Mouse (Mus musculus): Measurements from ENCODE around the gene Macf1.
A peak's percentile ranks its signal among the peaks of the same experiment; 100 is the strongest.

Gene Macf1

DNA sequence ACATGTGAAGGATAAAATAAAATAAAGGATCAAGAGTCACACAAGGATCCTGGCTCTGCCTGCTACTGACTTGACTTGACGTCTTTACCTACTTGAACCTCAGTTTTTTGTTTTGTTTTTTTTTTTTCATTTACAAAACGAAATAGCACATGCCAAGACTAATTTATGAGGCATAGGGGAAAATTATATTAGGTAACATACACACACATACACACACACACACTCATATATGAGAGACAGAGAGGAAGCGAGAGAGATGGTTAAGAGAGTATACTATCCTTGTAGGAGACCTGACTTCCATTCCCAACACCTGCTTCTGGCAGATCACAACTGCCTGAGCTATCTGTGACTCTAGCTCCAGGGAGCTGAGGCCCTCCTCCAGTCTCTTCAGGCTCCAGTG lies at the start of gene Macf1:
Gene Macf1 (minus strand): TSS at position 101 of the 400 bp plus-strand sequence.
- no peak for DNase-seq

DNA sequence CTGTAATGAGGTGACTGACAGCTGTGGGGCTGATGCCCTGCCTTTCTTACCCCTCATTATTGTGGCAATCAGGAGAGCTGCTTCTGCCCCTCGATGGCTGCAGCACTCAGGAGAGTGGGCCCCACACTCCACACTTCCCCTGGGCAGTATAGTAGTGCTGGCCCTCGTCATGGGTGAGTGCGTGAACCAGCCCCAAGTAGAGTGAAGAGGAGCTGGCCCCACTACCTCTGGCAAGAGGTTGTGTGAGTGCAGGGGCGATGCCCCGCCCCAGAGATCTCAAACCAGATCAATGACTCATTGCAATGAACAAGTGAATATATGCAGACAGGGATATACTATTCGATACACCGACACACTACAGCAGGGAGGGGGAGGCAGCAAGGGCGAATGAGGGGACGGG lies 49.4 kb upstream of the Macf1 start:
- no peak for DNase-seq

DNA sequence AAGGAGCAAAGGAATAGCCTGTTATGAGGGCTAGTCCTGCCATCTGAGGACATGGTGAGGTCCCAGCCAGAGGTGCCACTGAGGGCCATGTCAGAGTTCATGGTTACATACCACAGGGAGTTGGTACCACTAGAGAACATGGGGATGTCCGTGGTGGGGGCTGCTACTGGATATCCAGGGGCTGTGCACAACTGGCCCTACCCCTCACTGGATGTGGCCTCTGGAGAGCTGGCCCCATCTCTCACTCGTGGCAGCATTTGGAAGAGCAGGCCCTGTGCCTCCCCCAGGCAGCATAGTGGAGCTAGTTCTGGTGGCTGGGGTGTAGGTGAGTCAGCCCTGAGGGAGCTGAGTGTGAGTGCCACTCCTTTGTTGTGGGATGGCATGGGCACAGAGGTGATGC lies 48.8 kb upstream of the Macf1 start:
- no peak for DNase-seq

DNA sequence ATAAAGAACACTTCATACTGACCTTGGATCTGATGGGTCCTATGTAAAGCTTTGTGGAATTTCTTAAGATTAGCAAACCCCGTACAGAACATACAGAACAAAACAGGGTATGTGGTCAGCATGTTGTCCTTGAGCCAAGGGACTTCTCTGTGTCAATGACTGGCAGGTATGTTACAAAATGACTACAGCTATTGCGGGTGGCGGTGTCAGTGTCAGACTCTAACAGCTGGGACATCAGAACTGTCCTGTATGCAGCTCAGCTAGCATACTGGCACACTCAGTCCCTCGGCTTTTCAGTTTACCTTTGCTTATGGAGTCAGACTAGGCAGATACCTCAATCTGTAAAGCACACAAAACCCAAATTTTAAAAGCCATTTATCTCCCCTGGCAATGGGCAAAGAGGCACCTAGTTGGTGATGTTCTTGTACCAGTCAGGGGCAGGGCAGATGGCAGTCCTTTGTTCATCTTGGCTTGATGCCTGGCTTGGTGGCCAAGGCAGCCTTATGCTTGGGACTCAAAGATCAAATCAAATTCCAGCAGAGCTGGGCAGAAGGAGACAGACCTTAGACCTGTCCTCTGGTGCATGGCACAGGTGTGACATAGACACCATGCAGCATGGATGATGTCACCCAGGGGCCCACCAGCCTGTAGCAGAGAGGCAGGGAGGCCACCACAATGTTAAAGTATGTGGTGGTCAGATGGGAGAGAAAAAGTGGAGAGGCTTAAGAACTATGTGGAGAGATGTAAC lies 48.2 kb upstream of the Macf1 start:
- DNase-seq: no peak

DNA sequence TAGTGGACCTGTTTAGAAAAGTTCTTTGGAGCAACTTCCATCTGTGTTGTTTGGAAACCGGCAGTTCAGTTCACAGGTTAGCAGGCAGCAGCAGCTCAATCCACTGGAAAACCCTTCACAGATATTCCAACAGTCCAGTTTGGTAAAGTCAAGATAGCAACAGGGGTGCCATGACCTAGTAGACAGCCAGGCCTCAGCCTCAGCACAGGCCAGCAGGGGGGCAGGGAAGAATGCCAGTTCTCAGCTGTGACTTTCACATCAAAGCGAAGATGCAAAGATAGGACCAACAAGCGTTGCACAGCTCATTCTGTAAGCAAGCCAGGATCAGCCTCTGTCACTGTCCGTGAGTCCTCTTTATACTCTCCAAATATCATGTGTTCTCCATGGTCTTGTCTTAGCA lies 37.6 kb upstream of the Macf1 start:
- DNase-seq: no peak

DNA sequence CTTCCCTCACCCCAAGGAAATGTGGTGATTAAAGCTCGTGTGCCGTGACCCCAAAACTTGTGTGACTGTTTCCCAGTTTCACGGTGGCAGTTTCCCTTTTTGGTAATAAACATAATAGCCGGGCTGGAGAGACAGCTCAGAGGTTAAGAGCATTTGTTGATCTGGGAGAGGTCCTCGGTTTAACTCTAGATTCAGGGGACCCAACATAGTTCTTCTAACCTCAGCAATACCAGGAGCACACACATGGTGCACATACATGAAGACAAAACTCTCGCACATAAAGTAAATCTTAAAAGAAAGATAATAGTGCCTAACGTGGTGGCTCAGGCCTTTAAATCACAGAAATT lies 34.2 kb upstream of the Macf1 start:
- no peak for DNase-seq

DNA sequence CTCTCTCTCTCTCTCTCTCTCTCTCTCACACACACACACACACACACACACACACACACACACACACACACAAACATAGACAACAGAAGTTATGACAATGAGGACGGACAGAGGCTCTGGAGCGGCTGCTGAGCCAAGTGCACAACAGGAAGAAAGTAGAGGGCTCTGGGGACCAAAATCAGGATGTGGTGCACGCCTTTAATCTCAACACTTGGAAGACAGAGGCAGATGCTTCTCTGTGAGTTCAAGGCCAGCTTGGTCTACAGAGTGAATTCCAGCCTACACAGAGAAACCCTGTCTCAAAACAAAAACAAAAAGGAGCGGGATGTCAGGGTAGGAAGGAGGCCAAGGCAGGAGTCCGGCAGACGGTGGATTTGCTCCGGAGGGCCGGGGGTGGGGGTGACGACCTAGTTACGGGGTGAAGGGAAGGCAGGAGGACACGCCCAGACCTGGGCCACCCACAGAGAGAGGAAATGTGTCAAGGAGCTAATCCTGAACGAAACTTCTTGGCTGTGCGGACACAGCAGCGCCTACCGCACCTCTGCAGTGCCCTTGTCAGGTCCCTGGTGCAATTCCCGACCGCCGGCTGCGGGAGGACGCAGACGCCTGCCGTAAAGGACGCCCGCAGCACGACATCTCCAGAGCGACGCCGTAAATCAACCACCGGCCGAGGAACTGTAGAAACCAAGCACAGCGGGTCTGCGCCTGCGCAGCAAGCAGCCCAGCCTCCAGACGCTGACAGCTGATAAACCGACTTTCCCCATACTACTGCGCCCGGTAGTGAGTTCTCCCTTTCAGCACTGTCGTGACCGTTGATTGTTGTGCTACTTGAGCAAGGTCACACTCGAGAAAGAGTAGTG lies 33.6 kb upstream of the Macf1 start, which contains the start of gene Ndufs5:
Gene Ndufs5 (minus strand): TSS at position 629 of the 860 bp plus-strand sequence.
- peak; percentile 90 for DNase-seq

DNA sequence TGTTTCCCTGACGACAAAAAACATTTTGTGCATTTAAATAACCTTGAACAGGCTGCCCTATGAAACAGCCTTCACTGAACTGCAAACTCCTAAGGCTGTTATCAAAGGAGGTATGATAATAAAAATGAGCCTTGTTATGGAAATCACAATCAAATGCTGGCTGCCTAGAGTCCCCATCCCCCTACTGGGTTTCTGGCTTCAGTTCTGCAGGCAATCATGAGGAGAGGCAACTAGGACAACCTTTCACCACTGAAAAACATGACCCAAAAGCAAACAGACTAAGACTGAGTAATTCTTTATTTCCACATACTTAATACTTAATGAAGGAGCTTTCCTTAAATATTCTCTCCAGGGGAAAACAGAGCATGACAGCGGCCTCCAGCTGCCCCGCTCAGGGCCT lies 28.3 kb upstream of the Macf1 start:
- DNase-seq: no peak

DNA sequence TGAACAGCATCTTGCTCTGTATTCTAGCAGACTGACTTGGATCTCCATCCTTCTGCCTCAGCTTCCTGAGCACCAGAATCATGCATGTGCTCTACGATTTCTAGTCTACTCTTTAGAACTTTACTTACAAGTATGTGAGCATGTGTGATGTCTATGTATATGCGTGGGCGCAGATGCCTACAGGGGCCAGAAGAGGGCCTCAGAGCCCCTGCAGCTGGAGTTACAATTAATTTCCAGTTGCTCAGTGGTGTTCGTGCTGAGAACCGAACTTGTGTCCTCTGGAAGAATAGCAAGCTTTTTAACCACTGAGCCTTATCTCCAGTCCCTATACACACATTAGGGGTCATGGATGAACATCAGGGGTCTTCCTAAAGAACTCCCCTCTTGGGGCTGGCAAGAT lies 23.2 kb upstream of the Macf1 start:
- no peak for DNase-seq

DNA sequence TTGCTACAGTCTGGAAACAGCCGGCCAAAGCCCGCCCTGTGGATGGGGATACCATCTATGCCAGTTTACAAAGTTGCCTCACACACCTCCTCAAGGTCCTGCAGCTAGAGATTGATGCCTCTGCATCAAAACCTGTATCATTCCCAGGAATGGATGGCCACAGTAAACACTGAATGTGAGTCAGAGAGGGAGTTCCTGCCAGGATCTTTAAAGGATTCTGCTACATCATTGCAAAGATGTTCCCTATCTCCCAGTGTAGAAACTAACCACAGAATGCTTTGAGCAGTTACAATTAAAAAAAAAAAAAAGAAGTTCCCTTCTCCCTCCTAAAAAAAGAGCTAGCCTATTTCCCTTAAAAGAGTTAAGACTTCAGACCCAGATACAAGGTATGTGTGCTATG lies 21.2 kb upstream of the Macf1 start:
- DNase-seq: no peak

DNA sequence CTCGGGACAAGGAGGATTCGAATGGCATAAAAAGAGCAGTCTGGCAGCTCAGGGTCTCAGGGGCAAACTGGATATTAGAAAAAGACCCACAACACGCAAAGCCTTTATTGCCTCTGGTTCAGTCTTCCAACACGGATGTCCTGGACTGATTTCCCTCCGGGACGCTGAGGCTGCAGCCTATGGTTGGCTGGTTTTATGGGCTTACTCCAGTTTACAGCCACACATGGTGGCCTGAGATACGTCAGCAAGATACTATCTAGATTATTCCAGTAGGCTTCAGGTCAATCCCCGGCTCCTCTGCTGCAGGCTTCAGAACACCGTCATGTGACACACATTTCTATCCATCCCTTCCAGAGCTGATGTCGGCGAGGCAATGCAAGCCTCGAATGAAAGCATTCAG lies 9.2 kb upstream of the Macf1 start:
- no peak for DNase-seq

DNA sequence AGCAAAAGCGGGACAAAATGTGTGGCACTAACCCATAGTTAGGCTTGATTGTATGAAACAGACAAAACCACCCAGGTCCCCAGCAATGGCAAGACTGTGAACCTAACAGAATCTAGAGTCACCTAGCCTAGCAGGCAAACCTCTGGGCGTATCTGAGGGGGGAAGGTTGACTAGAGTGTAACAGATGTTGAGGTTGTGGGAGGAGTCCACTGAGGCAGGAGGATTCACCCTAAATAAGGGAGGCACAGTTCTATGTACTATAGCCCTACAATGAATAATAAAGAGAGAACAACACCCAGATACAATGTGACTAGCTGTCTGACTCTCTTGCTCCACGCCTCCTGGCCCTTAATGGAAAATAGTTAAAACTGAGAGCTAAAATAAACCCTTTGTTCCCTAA lies 7.9 kb upstream of the Macf1 start:
- no peak for DNase-seq

DNA sequence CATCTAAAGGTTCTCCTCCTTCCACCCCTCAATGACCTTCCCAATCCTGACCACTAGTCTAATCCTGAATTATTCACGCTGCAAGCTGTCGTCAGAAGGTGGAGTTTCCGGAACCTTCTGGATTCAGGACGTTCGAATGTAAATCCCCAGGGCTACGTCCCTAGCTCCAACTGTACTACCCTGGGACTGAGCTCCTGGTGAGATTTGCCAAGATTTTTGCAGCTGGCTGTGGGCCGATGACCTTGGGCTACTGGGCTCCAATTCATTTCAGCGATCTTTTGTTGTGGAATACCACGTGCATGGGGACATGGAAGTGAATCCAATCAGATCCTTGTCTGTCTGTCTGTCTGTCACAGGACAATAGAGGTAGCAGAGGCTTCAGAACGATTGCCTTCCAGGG lies 6.2 kb upstream of the Macf1 start:
- no peak for DNase-seq

DNA sequence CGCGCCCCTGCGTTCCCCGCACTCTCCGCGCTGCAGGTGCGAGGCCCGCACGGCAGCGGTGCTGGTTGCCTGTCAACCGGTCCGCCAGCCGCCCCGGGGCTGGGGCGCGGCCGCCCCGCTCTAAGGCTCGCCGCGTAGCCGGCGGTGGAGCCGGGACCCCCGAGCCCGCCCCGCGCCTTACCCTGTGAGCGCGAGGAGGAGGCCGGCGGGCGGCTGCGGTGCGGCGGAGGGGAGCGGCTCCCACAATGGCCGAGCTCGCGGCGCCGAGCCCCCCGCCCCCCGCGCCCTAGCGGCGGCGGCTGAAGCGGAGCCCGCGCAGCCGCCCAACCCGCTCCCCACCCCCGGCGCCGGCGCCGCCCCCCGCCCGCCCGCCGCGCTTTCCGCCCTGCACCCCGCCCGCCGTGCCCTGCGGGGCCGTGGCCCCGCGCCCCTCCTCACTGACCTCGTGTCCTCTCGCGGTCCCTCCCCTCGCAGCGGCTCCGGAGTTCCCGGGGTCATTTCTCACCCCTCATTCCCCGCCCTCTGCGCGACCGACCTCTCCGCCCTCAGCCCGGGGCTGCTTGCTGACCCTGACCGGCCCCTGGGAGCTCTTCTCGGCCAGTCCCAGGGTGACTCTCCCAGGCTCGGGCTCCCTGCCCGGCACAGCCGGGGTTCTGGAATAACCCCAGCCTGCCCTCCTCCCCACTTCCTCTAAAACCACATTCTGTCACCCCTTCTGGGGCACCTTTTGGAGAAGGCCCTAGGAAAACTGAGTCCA lies 3.0 kb upstream of the Macf1 start:
- peak; percentile 14 to 38 for DNase-seq

DNA sequence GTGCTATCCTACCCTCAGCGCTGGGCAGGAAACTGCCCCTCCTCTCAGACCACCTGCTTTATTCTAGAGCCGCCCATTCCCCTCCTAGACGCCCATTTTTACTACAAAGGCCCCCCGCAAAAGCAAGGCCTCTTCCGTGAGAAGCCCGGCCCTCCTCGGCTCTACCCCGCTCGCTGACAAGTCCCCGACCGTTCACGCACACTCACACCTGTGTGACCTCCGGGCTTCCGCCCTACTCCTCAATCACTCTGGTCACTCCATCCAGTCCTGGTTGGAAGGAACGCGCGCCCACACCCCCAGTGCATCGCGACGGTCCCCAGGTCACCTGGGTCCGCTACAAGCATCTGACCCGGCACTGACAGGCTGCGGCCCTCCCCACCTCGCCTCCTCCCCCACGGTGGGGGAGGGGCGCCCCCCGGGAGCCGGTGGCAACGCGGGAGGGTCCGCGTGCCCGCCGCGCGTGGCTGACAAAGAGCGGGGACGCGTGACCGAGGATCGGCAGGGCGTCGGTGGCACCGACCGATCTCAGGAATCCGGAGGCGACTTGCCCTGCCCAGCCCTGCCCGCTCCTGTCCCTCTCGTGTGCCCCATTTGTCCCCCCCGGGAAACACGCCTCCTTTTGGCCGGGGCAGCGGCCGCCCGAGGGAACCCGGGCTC lies 2.3 kb upstream of the Macf1 start:
- peak in 1 of 2 experiments; percentile 22 for DNase-seq

DNA sequence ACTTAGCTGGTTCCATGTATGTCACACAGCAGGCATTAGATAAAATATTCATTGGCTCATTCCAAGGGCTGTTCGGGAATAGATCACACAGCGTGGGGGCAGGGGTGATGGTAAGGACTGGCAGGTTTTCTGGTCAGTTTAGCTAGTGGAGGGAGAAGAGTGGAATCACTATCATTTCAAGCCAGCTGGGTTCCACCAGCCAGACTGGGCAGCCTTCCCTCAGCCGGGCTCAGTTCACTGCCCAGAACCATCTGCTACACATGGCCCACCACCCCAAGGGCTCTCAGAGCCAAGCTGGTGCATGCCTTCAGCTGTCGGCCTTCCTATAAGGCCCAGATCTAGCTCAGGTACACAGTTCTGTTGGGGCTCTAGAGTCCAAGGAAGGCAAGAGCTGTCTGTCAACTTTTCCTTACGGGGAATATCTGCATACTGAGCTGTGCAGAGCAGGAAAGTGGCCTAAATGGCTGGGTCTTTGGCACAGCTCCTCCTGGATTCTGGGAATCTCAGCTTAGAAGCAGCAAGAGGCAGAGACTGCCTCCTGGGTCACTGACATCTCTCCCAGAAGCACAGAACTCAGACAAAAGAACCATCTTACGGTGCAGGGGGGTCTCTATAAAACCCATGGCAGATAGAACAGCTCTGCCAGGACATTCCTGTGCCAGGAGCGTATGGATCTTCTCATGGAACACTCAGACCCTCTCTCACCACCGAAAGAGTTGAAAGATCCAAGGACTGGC lies 1.5 kb upstream of the Macf1 start:
- no peak for DNase-seq

DNA sequence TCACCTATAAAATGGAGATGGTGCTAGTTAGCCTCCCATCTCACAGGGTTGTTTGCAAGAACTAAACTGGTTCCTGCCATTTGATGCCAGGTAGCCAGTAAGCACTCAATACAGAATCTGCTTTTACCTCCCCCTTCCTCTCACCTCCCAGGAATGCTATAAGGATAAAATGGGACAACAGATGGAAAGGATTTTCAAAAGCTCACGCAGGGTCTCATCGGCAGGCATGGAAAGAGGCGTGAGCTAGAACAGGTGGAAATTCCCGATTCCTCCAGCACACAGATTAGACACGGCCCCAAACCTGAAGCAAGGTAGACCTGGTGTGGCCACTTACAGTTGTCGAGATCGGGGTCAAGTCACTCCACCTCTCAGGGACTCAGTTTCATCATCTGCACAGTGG lies 886 bp upstream of the Macf1 start:
- DNase-seq: no peak

DNA sequence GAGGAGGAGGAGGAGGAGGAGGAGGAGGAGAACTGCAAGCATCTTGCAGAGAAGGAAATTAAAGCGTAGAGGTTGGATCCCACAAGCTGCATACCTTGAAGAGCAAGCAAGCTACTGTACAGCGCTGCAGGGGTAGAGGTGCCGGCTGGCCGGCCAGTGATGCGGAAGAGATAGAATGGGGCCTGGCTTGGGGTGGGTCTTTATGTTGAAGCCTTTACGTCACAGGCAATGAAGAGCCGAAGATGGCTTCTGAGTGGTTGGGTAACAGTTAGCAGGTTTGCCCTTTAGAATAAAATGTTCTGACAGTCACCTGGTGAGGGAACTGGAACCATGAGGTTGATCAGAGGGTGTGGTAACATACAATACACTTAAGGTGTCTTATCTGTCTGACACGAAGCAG lies 1.9 kb downstream of the Macf1 start:
- no peak for DNase-seq

DNA sequence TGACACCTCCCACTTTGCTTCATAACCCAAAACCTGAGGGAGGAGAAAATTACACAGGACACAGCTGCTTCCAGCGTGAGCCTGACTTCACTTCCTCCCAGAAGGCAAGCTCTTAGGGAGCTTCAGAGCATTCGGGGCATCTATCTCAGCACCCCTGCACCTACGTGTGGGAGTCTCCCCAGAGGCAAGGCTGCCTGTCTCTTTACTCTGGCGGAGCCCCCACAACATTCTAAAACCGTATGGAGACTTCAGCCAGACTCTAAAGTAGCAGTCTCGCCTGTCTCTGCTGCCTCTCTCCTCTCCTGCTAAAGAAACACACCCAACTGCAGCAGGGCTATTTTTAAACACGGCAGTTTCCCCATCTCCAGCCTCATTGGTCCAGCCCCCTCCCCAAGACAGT lies 3.2 kb downstream of the Macf1 start:
- no peak for DNase-seq

DNA sequence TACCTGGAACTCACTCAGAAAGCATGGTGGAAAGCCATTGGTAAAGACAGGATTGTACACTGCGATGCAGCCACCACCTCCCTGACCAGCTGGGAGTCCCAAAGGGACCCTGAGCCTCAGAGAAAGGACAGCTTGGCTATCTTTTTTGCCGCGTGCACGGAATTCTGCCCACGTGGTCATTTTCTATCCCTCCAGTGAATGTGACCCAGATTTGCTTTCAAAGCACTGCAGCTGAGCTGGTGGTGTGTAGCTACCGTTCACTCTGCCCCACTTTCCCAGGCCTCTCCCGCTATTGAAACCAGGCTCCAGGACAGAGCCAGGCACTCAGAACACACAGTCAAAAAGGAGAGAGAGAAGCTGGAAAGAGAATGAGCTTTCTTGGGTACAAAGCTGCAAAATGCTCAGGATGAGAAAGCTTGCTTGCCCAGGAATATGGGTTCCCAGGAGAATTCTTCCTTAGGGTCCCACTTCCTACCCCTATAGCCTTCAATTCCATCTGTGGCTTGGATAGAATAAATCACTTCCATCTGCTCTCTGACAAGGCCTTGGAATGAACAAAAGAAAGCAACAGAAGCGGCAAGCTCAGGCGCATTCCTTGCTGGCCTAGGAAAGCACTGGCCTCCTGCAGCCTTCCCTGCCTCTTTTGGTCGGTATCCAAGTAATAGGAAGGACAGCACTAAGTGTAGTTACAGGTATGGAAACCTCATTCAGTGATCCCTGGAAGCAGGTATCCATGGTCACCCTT lies 6.9 kb downstream of the Macf1 start:
- no peak for DNase-seq

DNA sequence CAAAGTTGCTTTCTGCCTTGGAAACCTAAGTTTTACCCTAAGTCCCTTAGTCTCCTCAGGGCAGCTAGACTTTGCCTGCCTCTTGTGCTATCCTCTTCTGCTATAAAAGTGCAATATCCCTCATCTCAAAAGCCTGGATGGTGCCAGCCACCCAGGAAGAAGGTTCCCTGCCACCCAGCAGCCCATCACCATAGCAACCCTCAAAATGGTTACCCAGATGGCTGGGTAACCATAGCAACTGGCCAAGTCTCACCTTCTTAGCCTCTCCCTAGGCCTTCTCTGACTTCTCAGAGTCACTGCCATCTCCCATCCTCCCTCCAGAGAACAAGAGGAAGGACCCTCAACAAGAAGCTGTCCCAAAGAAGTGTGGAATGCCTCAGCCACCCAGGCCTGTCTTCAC lies 13.6 kb downstream of the Macf1 start:
- DNase-seq: no peak

DNA sequence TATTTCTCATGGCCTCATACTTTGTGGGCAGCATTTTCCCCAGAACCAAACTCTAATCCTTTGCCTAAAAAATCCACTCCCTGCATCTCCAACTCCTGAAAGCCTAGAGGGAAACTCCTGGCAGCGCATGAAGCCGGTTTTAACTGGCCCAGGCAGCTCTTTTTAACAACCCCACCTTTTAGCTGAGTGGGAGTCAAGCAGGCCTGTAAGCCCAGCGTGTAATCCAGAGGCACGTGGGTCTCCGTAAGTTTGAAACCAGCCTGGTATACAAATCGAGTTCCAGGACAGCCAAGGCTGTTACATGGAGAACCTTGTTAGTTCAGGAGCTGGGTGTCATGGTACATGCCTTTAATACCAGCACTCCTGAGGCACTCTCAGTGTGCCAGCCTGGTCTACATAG lies 14.5 kb downstream of the Macf1 start:
- DNase-seq: no peak
